12 mouse cellular contexts compared by ENCODE assay signal in the genomic region with DNA sequence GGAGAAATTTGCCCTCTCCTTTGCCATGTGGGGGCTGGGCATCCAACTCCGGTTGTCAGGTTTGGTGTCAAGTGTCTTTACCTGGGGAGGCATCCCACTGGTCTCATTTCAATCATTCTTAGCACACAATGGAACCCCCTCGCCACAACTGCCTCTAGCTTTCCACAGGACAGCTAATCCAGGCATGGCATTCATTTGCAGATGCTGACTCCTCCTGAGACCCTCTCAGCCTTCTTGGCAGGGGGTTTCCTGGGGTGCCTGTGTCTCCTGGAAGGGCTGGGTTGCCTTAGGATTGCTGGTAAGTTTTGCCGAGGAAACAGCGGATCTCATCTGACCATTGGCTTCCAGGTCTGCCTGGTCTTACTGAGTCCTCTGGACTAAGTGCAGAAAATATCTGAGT. TPM values are rescaled to one million over a fixed set of nuclear protein-coding genes. Genes with fewer than 3 reads are reported as not detected.
A peak's percentile ranks its signal among the peaks of the same experiment; 100 is the strongest.
DNase-seq lines count a peak whose midpoint lies in the region; ATAC-seq lines count a peak whose summit lies in the region.
"Had no signal": no experiment of that assay in that cellular context is flagged by ENCODE, and none has a peak within 500 bp of the region (broad histone marks: within the 10 kb centered on the region; RNA-seq: fewer than 3 reads in every experiment).

A gene (plus strand): TSS at position 202 of the 400 bp plus-strand sequence.

- H3K27me3 ChIP-seq in forebrain, embryonic 14.5 days (replicated peaks; ENCODE audit: control insufficient read depth, insufficient read depth, low read length), result peaks cover 49% of the 10 kb centered on the region
- peaks cover 47% of the 10 kb centered on the region for H3K27me3 ChIP-seq in midbrain, embryonic 11.5 days (ENCODE audit: control insufficient read depth, insufficient read depth, low read length)

- H3K27ac ChIP-seq in forebrain, embryonic 14.5 days (ENCODE audit: low read depth, low read length), result no peak within 1 kb of the TSS
- H3K27ac ChIP-seq in midbrain, embryonic 11.5 days (ENCODE audit: low read depth, low read length), result no peak within 1 kb of the TSS
- H3K27ac ChIP-seq: layer of hippocampus, adult 2 months had no signal

- H3K4me1 ChIP-seq in forebrain, embryonic 14.5 days (ENCODE audit: control insufficient read depth, insufficient read depth, low read length), result peaks cover 3% of the 10 kb centered on the region; the same call in 1 of the 2 replicates
- peaks cover 8% of the 10 kb centered on the region; the same call in 1 of the 2 replicates for H3K4me1 ChIP-seq in midbrain, embryonic 11.5 days (ENCODE audit: control insufficient read depth, insufficient read depth, low read length)

- H3K4me3 ChIP-seq in forebrain, embryonic 14.5 days (ENCODE audit: low read depth, low read length), result peak within 1 kb of the TSS; percentile 31
- H3K4me3 ChIP-seq in midbrain, embryonic 11.5 days (ENCODE audit: low read depth, low read length), result no peak within 1 kb of the TSS; the same call in 1 of the 2 replicates
- H3K4me3 ChIP-seq: layer of hippocampus, adult 2 months had no signal

- H3K9me3 ChIP-seq in forebrain, embryonic 14.5 days (replicated peaks; ENCODE audit: control insufficient read depth, low read length), result no peaks in the 10 kb centered on the region
- H3K9me3 ChIP-seq in midbrain, embryonic 11.5 days (ENCODE audit: control insufficient read depth, low read length), result no peaks in the 10 kb centered on the region

- no peak within 1 kb of the TSS for H3K9ac ChIP-seq in forebrain, embryonic 14.5 days (ENCODE audit: low read length)
- H3K9ac ChIP-seq in midbrain, embryonic 11.5 days (ENCODE audit: low read length), result no peak within 1 kb of the TSS

- H3K36me3 ChIP-seq in forebrain, embryonic 14.5 days (ENCODE audit: control insufficient read depth, insufficient read depth, low read length), result peaks cover 11% of the 10 kb centered on the region
- no peaks in the 10 kb centered on the region for H3K36me3 ChIP-seq in midbrain, embryonic 11.5 days (ENCODE audit: control insufficient read depth, insufficient read depth, low read length)

- DNase-seq in adrenal gland, adult 18-20 months (ENCODE audit: low spot score in 2 of 2), result no peak
- DNase-seq in adrenal gland, adult (ENCODE audit: inconsistent age in 2 of 2, low spot score in 1 of 2), result no peak
- peak; percentile 33 for DNase-seq in ZHBTc4 (ENCODE audit: low read depth, low spot score)
- no peak for DNase-seq in forebrain, embryonic 14.5 days (ENCODE audit: low spot score)
- DNase-seq in midbrain, embryonic 11.5 days (ENCODE audit: low spot score, missing footprints), result peak; percentile 85
- DNase-seq in left cerebral cortex, adult 11 months (ENCODE audit: low spot score), result no peak
- no peak for DNase-seq in gastrocnemius, postnatal 10 days
- no peak for DNase-seq in embryo, embryonic 10.5 days (ENCODE audit: low spot score)
- DNase-seq: cerebellum, postnatal 25 days; gastrocnemius, postnatal 25 days; lung, adult 18-20 months had no signal

- H3K4me2 ChIP-seq in forebrain, embryonic 14.5 days (ENCODE audit: low read length), result peak within 1 kb of the TSS; percentile 47
- H3K4me2 ChIP-seq in midbrain, embryonic 11.5 days, result peak within 1 kb of the TSS; percentile 24; the same call in 1 of the 2 replicates

- WGBS in forebrain, embryonic 14.5 days, result under 1% methylated on average over 4 of the region's 4 CpGs
- 5% methylated on average over 4 of the region's 4 CpGs for WGBS in midbrain, embryonic 11.5 days

- no peak for ATAC-seq in forebrain, embryonic 14.5 days
- no peak for ATAC-seq in midbrain, embryonic 11.5 days (ENCODE audit: low FRiP score)

RNA-seq across cellular contexts. Expression of the gene that starts here (rescaled TPM):
- total RNA-seq in adrenal gland, adult 18-20 months (2021), result 10 to 100 TPM; 38.4 to 96.2 TPM
- not detected in 2 replicates for polyA plus RNA-seq in forebrain, embryonic 14.5 days (2014; fragmentation: Nextera tagmentation; extraction: Ambion mirVana)
- 0.07 TPM in 1 of 2 replicates, not detected in the other for polyA plus RNA-seq in midbrain, embryonic 11.5 days (2014; fragmentation: Nextera tagmentation; extraction: Ambion mirVana)
- under 1 TPM; 0.47 TPM for total RNA-seq in gastrocnemius, postnatal 10 days (2021)

Comparison
In these comparisons a context has a peak if more than half of its experiments do, and no peak if none do; other contexts are left out.
1. RNA of the gene that starts here (total RNA-seq): 38.4 to 96.2 TPM in adrenal gland, adult 18-20 months; 0.47 TPM in gastrocnemius, postnatal 10 days; every median in the first group is over 10 times any median in the second.
2. Peak in DNase-seq and H3K4me2 ChIP-seq in midbrain, embryonic 11.5 days; RNA of the gene not detected or under 1 TPM.